Comparison of ENCODE assay signal across 14 mouse cellular contexts in the genomic region with DNA sequence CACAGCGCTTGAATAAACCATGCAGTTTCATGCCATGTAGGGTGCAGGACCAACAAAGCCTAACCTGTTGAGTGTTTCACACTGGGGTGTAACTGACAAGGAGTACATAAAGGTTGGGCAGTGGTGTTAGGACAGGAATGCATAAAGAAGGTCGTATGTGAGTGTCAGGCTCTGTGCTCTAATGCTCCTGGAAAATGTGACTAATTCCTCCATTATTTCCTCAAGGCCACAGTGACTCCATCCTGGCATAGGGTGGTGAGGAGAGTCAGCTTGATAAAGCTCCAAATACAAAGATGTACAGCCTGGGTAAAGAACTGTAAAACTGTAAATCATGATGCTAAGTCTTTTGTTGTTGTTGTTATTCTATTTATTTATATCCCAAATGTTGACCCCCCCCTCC.
DNase-seq lines count a peak whose midpoint lies in the region.
"Had no signal": no experiment of that assay in that cellular context is flagged by ENCODE, and none has a peak within 500 bp of the region (broad histone marks: within the 10 kb centered on the region; RNA-seq: fewer than 3 reads in every experiment).

No protein-coding gene starts in this region.

- intact Hi-C loops in left cerebral cortex, postnatal 25 days (cut with DNase I) = no loop called here

- peak; percentile 35 to 74 for DNase-seq in adrenal gland, adult (ENCODE audit: inconsistent age in 2 of 2, low spot score in 1 of 2)
- no peak for DNase-seq in adrenal gland, postnatal 4 days (ENCODE audit: low spot score in 2 of 2)
- peak; percentile 40 for DNase-seq in 3T3-L1 (ENCODE audit: low read depth, low spot score)
- peak; percentile 4 for DNase-seq in adrenal gland, adult 8-10 months
- DNase-seq in adrenal gland, postnatal 36 days = peak; percentile 15 to 17
- DNase-seq in kidney, postnatal 36 days = no peak
- no peak for DNase-seq in gastrocnemius, adult 18-20 months (ENCODE audit: low spot score)
- no peak for DNase-seq in left cerebral cortex, postnatal 25 days (ENCODE audit: low spot score in 2 of 2)
- DNase-seq: cerebellum, adult 18-20 months; cerebellum, adult 9-10 months; cerebellum, postnatal 14 days; gastrocnemius, postnatal 25 days; heart, postnatal 36 days; kidney, adult 11 months had no signal

Comparison
In these comparisons a context has a peak if more than half of its experiments do, and no peak if none do; other contexts are left out.
1. DNase-seq: peak in adrenal gland, adult (2 of 2), 3T3-L1 (single experiment), adrenal gland, adult 8-10 months (single experiment) and adrenal gland, postnatal 36 days (2 of 2); none in adrenal gland, postnatal 4 days (0 of 2), kidney, postnatal 36 days (0 of 2), gastrocnemius, adult 18-20 months (single experiment) and left cerebral cortex, postnatal 25 days (0 of 2).